Mouse (Mus musculus) spleen, embryonic (tissue): Measurements from ENCODE around the gene Klhl36.

ENCODE experiments used
- CTCF ChIA-PET: fragments of 350-600 bp; sonication (Branson Sonifier 250); formaldehyde crosslinking; loops from one replicate; lab custom pipeline; 2022; lab: Charles Lee

Klhl36 gene

GRCm38 (mm10) chr8:119917415-119917814 lies 55.3 kb downstream of the Klhl36 start:
- CTCF ChIA-PET: interaction anchor here (0.5 kb wide), 1 partner anchor 125 kb away, joined by 32 read pairs; no protein-coding TSS in a partner anchor

DNA sequence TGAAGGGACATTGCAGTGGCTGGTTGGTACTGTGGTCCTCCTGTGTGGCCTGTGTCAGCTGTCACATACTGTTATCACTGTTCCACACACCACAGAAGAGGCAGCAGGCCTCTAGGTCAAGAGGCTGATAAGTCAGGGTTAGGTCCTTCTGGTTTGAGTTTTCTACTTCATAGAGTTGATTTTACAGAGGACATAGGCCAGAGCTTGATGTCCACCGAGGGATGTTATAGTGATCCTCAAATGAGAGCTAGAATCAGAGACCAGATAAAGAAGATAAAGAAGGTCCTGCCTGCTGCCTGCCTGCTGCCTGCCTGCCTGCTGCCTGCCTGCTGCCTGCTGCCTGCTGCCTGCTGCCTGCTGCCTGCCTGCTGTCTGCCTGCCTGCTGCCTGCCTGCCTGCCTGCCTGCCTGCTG lies 56.1 kb downstream of the Klhl36 start:
- CTCF ChIA-PET: interaction anchor here (0.7 kb wide), 1 partner anchor 29 kb away, joined by 5 read pairs; no protein-coding TSS in a partner anchor

DNA sequence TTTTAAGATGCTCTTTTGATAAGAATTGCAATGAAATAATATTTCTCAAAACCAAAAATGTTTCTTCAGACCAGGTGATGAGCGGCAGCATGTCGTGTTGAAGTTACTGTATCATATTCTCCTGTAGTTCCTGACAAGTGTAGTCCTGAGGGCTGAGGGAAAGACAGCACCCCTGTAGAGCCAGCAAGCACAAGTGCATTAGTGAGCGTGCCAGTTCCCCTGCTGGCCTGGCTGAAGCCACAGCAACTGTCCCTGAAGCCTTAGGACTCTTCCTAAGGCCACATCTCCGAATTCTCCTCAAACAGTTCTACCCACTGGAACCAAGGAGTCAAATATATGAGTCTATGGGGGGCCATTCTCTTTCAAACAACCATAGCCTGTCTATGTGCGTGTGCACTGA lies 61.2 kb downstream of the Klhl36 start:
- CTCF ChIA-PET: no interaction called here

GRCm38 (mm10) chr8:119925428-119925827 lies 63.4 kb downstream of the Klhl36 start:
- CTCF ChIA-PET: interaction anchor here (0.7 to 1.1 kb wide), 2 partner anchors 140 to 143 kb away, joined by 3 to 4 read pairs; no protein-coding TSS in a partner anchor

DNA sequence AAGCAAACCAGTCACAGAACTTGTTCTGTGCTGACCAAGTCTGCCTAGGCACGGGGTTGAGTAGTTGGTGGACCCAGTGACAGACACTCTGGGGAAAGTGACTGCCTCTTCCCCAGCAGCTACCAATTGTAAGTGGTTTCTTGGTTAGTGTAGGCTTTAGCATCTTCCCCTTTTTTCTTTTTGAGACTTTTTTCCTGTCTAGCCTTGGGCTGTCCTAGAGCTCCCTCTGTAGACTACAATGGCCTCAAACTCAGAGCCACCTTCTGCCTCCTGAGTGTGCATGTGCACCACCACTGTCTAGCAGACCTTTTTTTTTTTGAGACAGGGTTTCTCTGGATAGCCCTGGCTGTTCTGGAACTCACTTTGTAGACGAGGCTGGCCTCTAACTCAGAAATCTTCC lies 64.4 kb downstream of the Klhl36 start:
- CTCF ChIA-PET: interaction anchor here (0.6 to 0.9 kb wide), 3 partner anchors 12 to 352 kb away, joined by 3 to 6 read pairs (median 3); no protein-coding TSS in a partner anchor
